Mouse (Mus musculus) G1E (cell line): Measurements from ENCODE around the gene Cntn4. TPM values are rescaled to one million over a fixed set of nuclear protein-coding genes. Genes with fewer than 3 reads are reported as not detected.

Source experiments
- ATAC-seq: 2 replicates; pipeline ENCODE4 v1.8.0; 2016; ENCODE audit warnings: mild to moderate bottlenecking; ENCODE audit not compliant: insufficient number of reproducible peaks, poor library complexity, low FRiP score, severe bottlenecking; ENCODE audit errors: extremely low read depth
- DNase-seq: peaks from one replicate; pipeline ENCODE4 v3.0.0; 2012; ENCODE audit warnings: low spot score
- H3K27me3 ChIP-seq: 2 replicates; pipeline ENCODE4 v1.6.1; 2012; ENCODE audit warnings: mild to moderate bottlenecking, low read length, inconsistent platforms; ENCODE audit not compliant: insufficient read depth
- H3K36me3 ChIP-seq: replicated peaks from 2 replicates; pipeline ENCODE3; 2012; ENCODE audit warnings: mild to moderate bottlenecking, inconsistent platforms
- H3K4me1 ChIP-seq: 2 replicates; pipeline ENCODE4 v1.6.1; 2012; ENCODE audit warnings: low read depth, low read length, inconsistent platforms, mixed read lengths; ENCODE audit not compliant: insufficient read depth
- H3K4me3 ChIP-seq: 2 replicates; pipeline ENCODE4 v1.5.1; 2012; ENCODE audit warnings: low read depth, mild to moderate bottlenecking, inconsistent platforms, low read length, moderate library complexity, mixed read lengths
- H3K9me3 ChIP-seq: replicated peaks from 2 replicates; pipeline ENCODE4 v1.6.1; 2012; ENCODE audit warnings: inconsistent platforms
- CTCF ChIP-seq: IDR thresholded peaks from 2 replicates; pipeline ENCODE4 v1.5.1; 2012; ENCODE audit warnings: low read depth, low read length, inconsistent platforms, mixed read lengths
- GATA1 ChIP-seq: IDR thresholded peaks from 2 replicates; pipeline ENCODE4 v1.6.1; 2012; ENCODE audit warnings: borderline replicate concordance, low read length, inconsistent platforms, mixed read lengths
- GATA2 ChIP-seq: IDR thresholded peaks from 2 replicates; pipeline ENCODE4 v1.6.1; 2012; ENCODE audit warnings: low read depth, low read length, inconsistent platforms, borderline replicate concordance
- POLR2AphosphoS5 ChIP-seq: IDR thresholded peaks from 2 replicates; pipeline ENCODE4 v1.6.1; 2012; ENCODE audit warnings: low read depth, low read length, inconsistent platforms; ENCODE audit not compliant: insufficient replicate concordance
- TAL1 ChIP-seq: conservative IDR thresholded peaks from 2 replicates; pipeline ENCODE4 v1.6.1; 2012; ENCODE audit warnings: low read depth, low read length, inconsistent platforms, mixed read lengths
- polyA plus RNA-seq: library from polyadenylated mRNA; stranded (reverse); fragments of >175 nt; gene quantifications from 2 replicates; pipeline ENCODE4 v1.2.3, GENCODE M21; 2012
- total RNA-seq, 2 experiments: library from RNA; stranded (forward) in 1 of 2; stranded (reverse) in 1 of 2; fragments of 200-1000 nt in 1 of 2; fragments of >200 nt in 1 of 2; fragmentation: Nextera tagmentation in 1 of 2; gene quantifications; 2 replicates each; pipeline ENCODE4 v1.2.3; 2014 to 2017

The Cntn4 gene
- total and polyA plus RNA-seq, 3 experiments, result 0.38 TPM; not detected in 2

DNA sequence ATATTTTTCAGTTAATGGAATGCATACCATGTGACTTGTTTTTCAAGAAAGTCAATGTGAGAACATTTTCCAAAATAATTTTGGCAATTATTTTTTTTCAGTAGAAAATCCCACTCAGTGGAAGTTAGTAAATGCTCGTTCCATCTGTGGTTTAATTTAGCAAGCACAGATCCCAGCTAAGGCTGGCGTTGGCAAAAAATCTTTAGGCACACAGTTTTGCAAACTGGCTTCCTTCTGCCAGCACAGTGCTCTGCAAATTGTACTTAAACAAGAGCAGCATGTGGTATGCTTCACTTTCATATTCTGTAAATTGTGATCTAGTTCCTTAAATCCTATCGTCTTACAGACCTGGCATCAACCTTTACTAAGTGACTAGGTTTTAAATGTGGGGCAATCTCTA is 821.7 kb downstream of the Cntn4 start:
- H3K36me3 ChIP-seq, result no peaks in the 10 kb centered on the region
- TF ChIP-seq GATA1 (no peak), TAL1 (no peak), GATA2 (no peak), POLR2AphosphoS5 (no peak), CTCF (no peak)
- ATAC-seq (no peak), DNase-seq (no peak)
- H3K27me3 ChIP-seq, result no peaks in the 10 kb centered on the region
- H3K4me3 ChIP-seq, result no peak overlapping the region
- H3K4me1 ChIP-seq, result no peaks in the 10 kb centered on the region
- no peaks in the 10 kb centered on the region for H3K9me3 ChIP-seq

DNA sequence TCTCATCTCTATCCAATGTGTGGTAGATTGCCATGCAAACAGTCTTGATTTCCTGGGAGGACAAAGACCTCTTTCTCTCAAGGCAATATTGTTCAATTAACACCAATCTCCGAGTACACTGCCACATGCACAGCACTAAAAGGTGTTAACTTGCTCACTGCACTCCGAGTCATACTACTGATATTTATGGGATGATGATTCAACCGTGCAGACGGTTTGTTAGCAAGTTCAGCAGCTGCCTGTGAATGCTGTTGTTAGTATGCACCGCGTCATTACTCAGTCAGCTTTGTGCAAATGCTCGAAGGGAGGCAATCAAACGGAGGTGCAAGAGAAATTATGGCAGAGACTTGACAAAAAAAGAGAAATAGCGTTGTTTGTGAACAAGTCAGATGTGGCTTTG is 826.5 kb downstream of the Cntn4 start:
- TF ChIP-seq CTCF, result no peak
- no peak for TF ChIP-seq POLR2AphosphoS5
- TF ChIP-seq TAL1, result no peak
- no peak for TF ChIP-seq GATA2
- TF ChIP-seq GATA1, result no peak
- no peaks in the 10 kb centered on the region for H3K9me3 ChIP-seq
- DNase-seq (no peak), ATAC-seq (no peak)
- no peaks in the 10 kb centered on the region for H3K27me3 ChIP-seq
- H3K4me1 ChIP-seq, result no peaks in the 10 kb centered on the region
- H3K4me3 ChIP-seq, result no peak overlapping the region
- H3K36me3 ChIP-seq, result no peaks in the 10 kb centered on the region

DNA sequence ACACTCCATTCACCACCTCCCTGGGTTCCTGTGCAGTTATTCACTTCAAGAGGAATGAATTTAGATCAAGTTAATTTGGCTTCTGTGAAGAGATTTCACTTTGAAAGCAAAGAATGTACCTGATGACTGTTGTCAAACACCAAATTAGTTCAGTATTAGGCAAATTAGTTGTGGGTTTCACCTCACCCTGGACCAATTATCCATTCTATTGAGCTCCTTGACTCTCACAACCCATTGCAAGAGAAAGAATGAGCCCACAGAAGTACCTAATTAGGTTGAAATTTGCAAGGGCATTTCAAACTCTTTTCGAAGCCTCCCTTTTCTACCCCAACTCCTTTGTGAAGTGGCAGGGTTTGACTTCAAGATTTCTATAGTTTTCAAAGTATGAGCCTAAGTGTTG is 842.9 kb downstream of the Cntn4 start:
- Histone ChIP-seq H3K4me1 (no peaks in the 10 kb centered on the region), H3K36me3 (no peaks in the 10 kb centered on the region), H3K27me3 (no peaks in the 10 kb centered on the region), H3K4me3 (no peak overlapping the region), H3K9me3 (no peaks in the 10 kb centered on the region)
- no peak for ATAC-seq
- no peak for DNase-seq
- TF ChIP-seq TAL1 (no peak), GATA2 (no peak), CTCF (no peak), GATA1 (no peak), POLR2AphosphoS5 (no peak)

- TF ChIP-seq GATA2, result no peak
- no peak for TF ChIP-seq POLR2AphosphoS5
- TF ChIP-seq TAL1, result no peak
- TF ChIP-seq CTCF, result no peak
- no peak for TF ChIP-seq GATA1
- Histone ChIP-seq H3K9me3 (0 out of 2 replicates have a peak, but pooled peaks cover 2% of the 10 kb centered on the region), H3K4me1 (no peaks in the 10 kb centered on the region), H3K4me3 (no peak overlapping the region), H3K36me3 (no peaks in the 10 kb centered on the region), H3K27me3 (no peaks in the 10 kb centered on the region)
- no peak for ATAC-seq
- DNase-seq, result no peak
Measured at GRCm38 (mm10) chr6:106543500-106543899, 866.0 kb downstream of the Cntn4 start.

- TF ChIP-seq TAL1, result no peak
- H3K27me3 ChIP-seq, result no peaks in the 10 kb centered on the region
- no peaks in the 10 kb centered on the region for H3K9me3 ChIP-seq
- no peak for ATAC-seq
- H3K36me3 ChIP-seq, result no peaks in the 10 kb centered on the region
- H3K4me3 ChIP-seq, result no peak overlapping the region
- no peak for DNase-seq
- no peaks in the 10 kb centered on the region for H3K4me1 ChIP-seq
Measured at GRCm38 (mm10) chr6:106561649-106562048, 884.2 kb downstream of the Cntn4 start.

DNA sequence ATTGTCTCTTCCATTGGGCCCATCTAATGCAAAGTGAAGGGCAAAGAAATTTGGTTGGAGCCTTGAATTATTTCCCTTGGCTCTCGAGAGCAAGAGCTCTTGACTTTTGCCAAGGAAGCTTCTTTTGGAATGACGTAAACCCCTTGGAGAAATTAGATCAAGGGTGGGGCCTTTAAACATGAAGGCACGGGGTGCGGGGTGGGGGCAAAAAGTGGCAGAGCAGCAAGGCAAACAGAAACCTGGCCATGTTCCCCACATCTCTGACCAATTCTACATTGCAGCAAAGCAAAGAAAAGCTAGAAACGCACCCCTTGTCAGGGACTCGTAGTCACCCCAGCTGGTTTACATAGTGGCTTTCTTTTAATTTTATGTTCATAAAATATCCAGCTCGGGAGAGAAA is 887.9 kb downstream of the Cntn4 start:
- Histone ChIP-seq H3K27me3 (no peaks in the 10 kb centered on the region), H3K36me3 (no peaks in the 10 kb centered on the region), H3K4me3 (no peak overlapping the region), H3K9me3 (no peaks in the 10 kb centered on the region), H3K4me1 (no peaks in the 10 kb centered on the region)
- no peak for DNase-seq
- ATAC-seq, result no peak
- TF ChIP-seq GATA1, result no peak
- TF ChIP-seq GATA2, result no peak
- no peak for TF ChIP-seq CTCF
- TF ChIP-seq TAL1, result no peak
- no peak for TF ChIP-seq POLR2AphosphoS5

- DNase-seq, result no peak
- Histone ChIP-seq H3K36me3 (no peaks in the 10 kb centered on the region), H3K4me1 (no peaks in the 10 kb centered on the region), H3K4me3 (no peak overlapping the region), H3K9me3 (no peaks in the 10 kb centered on the region), H3K27me3 (no peaks in the 10 kb centered on the region)
- ATAC-seq, result no peak
- TF ChIP-seq TAL1 (no peak), CTCF (no peak), POLR2AphosphoS5 (no peak), GATA2 (no peak), GATA1 (no peak)
Measured at GRCm38 (mm10) chr6:106565769-106566459, 888.5 kb downstream of the Cntn4 start.
